Mouse (Mus musculus) heart, embryonic 14.5 days (tissue): ENCODE measurements around the gene Gapvd1. TPM values are rescaled to one million over a fixed set of nuclear protein-coding genes. Genes with fewer than 3 reads are reported as not detected.
"Not testable (repeated sequence)": the region's sequence is repeated elsewhere in the genome, so short reads cannot be mapped to it uniquely, and the experiment has no call there.

Experiments used
- ATAC-seq: fragments of 200-750 bp; cut with Nextera tagmentation; 2 replicates; pipeline ENCODE4 v1.8.0; 2017; ENCODE audit warnings: low read depth, moderate TSS enrichment; ENCODE audit not compliant: insufficient number of reproducible peaks, insufficient read depth, low FRiP score
- H3K27ac ChIP-seq, 2 experiments: fragments of 200-500 bp in 1 of 2; fragments of 300-500 bp in 1 of 2; sonication (generic) in 1 of 2; replicated peaks in 1 of 2; 2 replicates each; pipeline ENCODE4 v1.5.1; 2012 to 2014; ENCODE audit warnings: low read depth in 2 of 2, low read length in 2 of 2, control low read depth in 1 of 2, mild to moderate bottlenecking in 1 of 2, mixed read lengths in 1 of 2; ENCODE audit not compliant: control insufficient read depth in 1 of 2, insufficient read depth in 1 of 2
- H3K27me3 ChIP-seq: fragments of 300-500 bp; sonication (generic); 2 replicates; pipeline ENCODE4 v1.6.1; 2014; ENCODE audit warnings: mild to moderate bottlenecking, low read length, control low read depth; ENCODE audit not compliant: control insufficient read depth, insufficient read depth
- H3K36me3 ChIP-seq: fragments of 300-500 bp; sonication (generic); 2 replicates; pipeline ENCODE4 v1.6.1; 2014; ENCODE audit warnings: mild to moderate bottlenecking, control low read depth, low read length, mixed read lengths; ENCODE audit not compliant: control insufficient read depth, insufficient read depth
- H3K4me1 ChIP-seq, 2 experiments: fragments of 200-500 bp in 1 of 2; fragments of 300-500 bp in 1 of 2; sonication (generic) in 1 of 2; 2 replicates each; pipeline ENCODE4 v1.6.1; 2012 to 2014; ENCODE audit warnings: low read length in 2 of 2, control low read depth in 1 of 2, mixed read lengths in 1 of 2; ENCODE audit not compliant: control insufficient read depth in 2 of 2, insufficient read depth in 2 of 2
- H3K4me2 ChIP-seq: fragments of 300-500 bp; sonication (generic); 2 replicates; pipeline ENCODE4 v1.6.1; 2014; ENCODE audit warnings: mild to moderate bottlenecking, low read length
- H3K4me3 ChIP-seq, 2 experiments: fragments of 200-500 bp in 1 of 2; fragments of 300-500 bp in 1 of 2; sonication (generic) in 1 of 2; 2 replicates each; pipeline ENCODE4 v1.5.1; 2012 to 2014; ENCODE audit warnings: low read length in 2 of 2, mild to moderate bottlenecking in 2 of 2, control low read depth in 1 of 2, low read depth in 1 of 2, moderate library complexity in 1 of 2; ENCODE audit not compliant: control insufficient read depth in 1 of 2, insufficient read depth in 1 of 2
- H3K9ac ChIP-seq: fragments of 300-500 bp; sonication (generic); 2 replicates; pipeline ENCODE4 v1.6.1; 2014; ENCODE audit warnings: mild to moderate bottlenecking, low read length
- H3K9me3 ChIP-seq: fragments of 300-500 bp; sonication (generic); 2 replicates; pipeline ENCODE4 v1.6.1; 2016; ENCODE audit warnings: low read length, control low read depth; ENCODE audit not compliant: control insufficient read depth
- WGBS: fragments of 180-500 bp; shearing (Covaris S2); extraction: QIAGEN DNeasy Blood & Tissue Kit; methylation state at CpG from one replicate; pipeline ENCODE4 v1.1.7; 2014; 5-methylcytosine and 5-hydroxymethylcytosine counted together
- polyA plus RNA-seq: library from polyadenylated mRNA; unstranded; fragments of >200 nt; fragmentation: Nextera tagmentation; extraction: Ambion mirVana; gene quantifications from 2 replicates; pipeline ENCODE4 v1.2.1, GENCODE M21; 2014

The Gapvd1 gene
- polyA plus RNA-seq: 66.2 and 69.5 TPM in 2 replicates

DNA sequence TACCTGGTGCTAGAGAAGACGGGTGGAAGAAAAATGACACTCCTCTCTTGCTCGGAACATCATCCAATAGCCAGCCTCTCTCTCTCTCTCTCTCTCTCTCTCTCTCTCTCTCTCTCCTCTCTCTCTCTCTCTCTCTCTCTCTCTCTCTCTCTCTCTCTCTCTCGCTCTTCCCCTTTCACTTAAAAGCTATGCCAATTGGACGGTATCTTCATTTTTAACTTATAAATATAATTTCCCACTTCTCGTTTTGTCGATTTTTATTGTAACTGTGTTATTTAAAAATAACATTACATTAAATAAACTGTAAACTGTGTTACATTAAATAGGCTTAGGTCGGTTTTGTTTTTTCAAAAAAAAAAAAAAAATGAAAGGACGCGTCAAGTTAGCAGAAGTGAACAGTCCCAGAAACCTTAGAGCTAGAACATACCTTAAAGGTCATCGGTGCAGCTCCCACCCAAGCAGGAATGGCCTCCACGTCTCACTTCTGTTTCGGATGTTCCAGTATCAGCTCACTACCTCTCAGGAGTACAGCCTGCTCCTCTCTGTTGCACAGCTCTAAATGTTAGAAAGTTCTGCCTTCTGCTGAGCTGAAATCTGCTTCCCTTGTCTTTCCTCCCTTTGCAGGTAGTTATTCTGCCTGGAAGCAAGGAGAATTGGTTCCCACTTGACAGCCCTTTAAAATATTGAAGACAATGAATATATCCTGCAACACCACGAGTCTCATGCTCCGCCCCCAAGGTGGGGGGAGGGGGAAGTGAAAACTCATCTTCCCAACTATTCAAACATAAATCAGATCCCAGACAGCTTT, at the start of gene Gapvd1:
Gene Gapvd1 (minus strand): TSS at position 682 of the 808 bp plus-strand sequence.
- H3K36me3 ChIP-seq: no peaks in the 10 kb centered on the region
- H3K9ac ChIP-seq: peak within 1 kb of the TSS; percentile 97
- H3K4me1 ChIP-seq: peaks cover 6 to 8% of the 10 kb centered on the region in 2 experiments
- H3K27me3 ChIP-seq: no peaks in the 10 kb centered on the region
- H3K27ac ChIP-seq: peak within 1 kb of the TSS; percentile 80 to 92
- H3K4me3 ChIP-seq: peak within 1 kb of the TSS; percentile 59 to 75
- no peak for ATAC-seq
- peak within 1 kb of the TSS; percentile 77 for H3K4me2 ChIP-seq
- WGBS: under 1% methylated on average over 14 of the region's 14 CpGs
- no peaks in the 10 kb centered on the region for H3K9me3 ChIP-seq

DNA sequence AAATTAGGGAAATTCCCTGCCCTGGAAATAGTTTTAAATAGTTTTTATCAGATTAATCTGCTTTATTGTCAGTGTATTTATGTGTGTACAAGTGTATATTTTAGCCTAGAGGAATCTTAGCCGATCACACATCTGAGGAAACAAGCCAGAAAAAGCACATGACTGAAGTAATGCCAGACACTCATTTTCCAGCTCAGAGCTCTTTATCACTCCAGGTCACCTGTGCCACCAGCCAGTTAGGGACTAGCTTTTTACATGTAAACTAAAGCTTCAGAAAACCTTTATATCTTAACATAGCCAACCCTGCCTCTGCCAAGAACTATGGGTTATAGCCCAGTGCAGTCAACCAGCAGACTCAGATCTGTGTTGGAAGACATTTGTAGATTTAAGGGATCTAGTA, 49.8 kb upstream of the Gapvd1 start:
- H3K4me2 ChIP-seq: no peak overlapping the region
- WGBS: 50% methylated on average over 1 of the region's 1 CpGs
- no peaks in the 10 kb centered on the region for H3K9me3 ChIP-seq
- peaks cover 52% of the 10 kb centered on the region for H3K36me3 ChIP-seq
- H3K9ac ChIP-seq: no peak overlapping the region
- H3K4me3 ChIP-seq: no peak overlapping the region
- no peaks in the 10 kb centered on the region for H3K27me3 ChIP-seq
- ATAC-seq: no peak
- H3K4me1 ChIP-seq: peaks cover 8 to 25% of the 10 kb centered on the region in 2 experiments; a peak in 3 of 4 replicates
- no peak overlapping the region for H3K27ac ChIP-seq

- H3K9ac ChIP-seq: no peak overlapping the region
- WGBS: 94% methylated on average over 2 of the region's 2 CpGs
- no peak overlapping the region for H3K27ac ChIP-seq
- no peaks in the 10 kb centered on the region for H3K27me3 ChIP-seq
- H3K4me3 ChIP-seq: no peak overlapping the region
- no peaks in the 10 kb centered on the region for H3K9me3 ChIP-seq
- ATAC-seq: no peak
- H3K36me3 ChIP-seq: peaks cover 47% of the 10 kb centered on the region
- H3K4me1 ChIP-seq: peaks cover 8 to 26% of the 10 kb centered on the region in 2 experiments; a peak in 3 of 4 replicates
- H3K4me2 ChIP-seq: 0 out of 2 replicates have a peak overlapping the region, but pooled peaks have one; percentile 82
These were observed 49.1 kb upstream of the Gapvd1 start for GRCm38 (mm10) chr2:34804172-34804571.

GRCm38 (mm10) chr2:34803746-34804145, 48.7 kb upstream of the Gapvd1 start:
- Histone ChIP-seq H3K9ac (no peak overlapping the region; the same call in 1 of the 2 replicates), H3K36me3 (peaks cover 43% of the 10 kb centered on the region), H3K27me3 (no peaks in the 10 kb centered on the region), H3K9me3 (no peaks in the 10 kb centered on the region), H3K27ac (no peak overlapping the region), H3K4me2 (peak overlapping the region; percentile 82), H3K4me3 (peak overlapping the region in 1 of 2 experiments; percentile 67; a peak in 1 of 4 replicates), H3K4me1 (peaks cover 10 to 29% of the 10 kb centered on the region in 2 experiments)
- WGBS: 85% methylated on average over 3 of the region's 3 CpGs
- no peak for ATAC-seq

GRCm38 (mm10) chr2:34802565-34803245, 47.7 kb upstream of the Gapvd1 start:
- Histone ChIP-seq H3K27ac (peak overlapping the region; percentile 89 to 92), H3K4me1 (peaks cover 10 to 29% of the 10 kb centered on the region in 2 experiments), H3K36me3 (peaks cover 34% of the 10 kb centered on the region), H3K4me2 (peak overlapping the region; percentile 82), H3K4me3 (peak overlapping the region; percentile 66 to 67), H3K9ac (peak overlapping the region; percentile 88)
- under 1% methylated on average over 23 of the region's 32 CpGs for WGBS
- H3K9me3 ChIP-seq, H3K27me3 ChIP-seq: not testable (repeated sequence)
- peak; percentile 69; the same call in 1 of the 2 replicates for ATAC-seq

- H3K4me2 ChIP-seq: peak overlapping the region; percentile 82
- no peaks in the 10 kb centered on the region for H3K9me3 ChIP-seq
- H3K9ac ChIP-seq: peak overlapping the region; percentile 88
- 6% methylated on average over 39 of the region's 39 CpGs for WGBS
- no peaks in the 10 kb centered on the region for H3K27me3 ChIP-seq
- H3K4me1 ChIP-seq: peaks cover 10 to 29% of the 10 kb centered on the region in 2 experiments
- peak overlapping the region; percentile 66 to 67 for H3K4me3 ChIP-seq
- peaks cover 32% of the 10 kb centered on the region for H3K36me3 ChIP-seq
- ATAC-seq: peak; percentile 95
- peak overlapping the region; percentile 89 to 92 for H3K27ac ChIP-seq
These were observed 46.8 kb upstream of the Gapvd1 start for GRCm38 (mm10) chr2:34801516-34802482.
